Mouse (Mus musculus) liver, postnatal 0 days (tissue): ENCODE data around the gene 9630041A04Rik.

Experiments used
- CTCF ChIP-seq: sonication (generic); IDR thresholded peaks from 2 replicates; pipeline ENCODE4 v1.5.1; 2016; ENCODE audit warnings: antibody characterized with exemption, low read depth
- EP300 ChIP-seq: IDR thresholded peaks from 2 replicates; pipeline ENCODE4 v1.6.1; 2016; ENCODE audit warnings: antibody characterized with exemption, low read depth, mild to moderate bottlenecking

DNA sequence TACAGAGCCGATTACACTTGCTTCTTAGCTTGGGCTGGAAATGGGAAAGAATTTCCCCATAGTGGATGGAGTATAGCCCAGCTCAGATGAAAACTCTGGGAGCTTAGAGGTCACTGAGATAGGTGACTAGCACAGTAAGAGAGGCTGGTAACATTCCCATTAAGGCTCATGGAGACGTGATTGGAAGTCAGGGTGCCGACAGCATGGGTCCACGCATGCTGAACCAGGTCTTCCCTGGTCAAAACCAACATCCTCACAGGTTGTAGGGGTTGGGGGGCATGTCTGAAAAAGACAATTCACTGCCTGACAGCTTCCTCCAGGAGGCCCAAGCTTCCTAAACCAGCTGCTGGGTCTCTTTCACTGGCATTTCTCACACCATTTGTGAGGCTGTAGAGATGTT is 47.9 kb downstream of the 9630041A04Rik start:
- TF ChIP-seq CTCF (no peak), EP300 (no peak)
